ENCODE assay signal across 8 mouse cellular contexts in the genomic region with DNA sequence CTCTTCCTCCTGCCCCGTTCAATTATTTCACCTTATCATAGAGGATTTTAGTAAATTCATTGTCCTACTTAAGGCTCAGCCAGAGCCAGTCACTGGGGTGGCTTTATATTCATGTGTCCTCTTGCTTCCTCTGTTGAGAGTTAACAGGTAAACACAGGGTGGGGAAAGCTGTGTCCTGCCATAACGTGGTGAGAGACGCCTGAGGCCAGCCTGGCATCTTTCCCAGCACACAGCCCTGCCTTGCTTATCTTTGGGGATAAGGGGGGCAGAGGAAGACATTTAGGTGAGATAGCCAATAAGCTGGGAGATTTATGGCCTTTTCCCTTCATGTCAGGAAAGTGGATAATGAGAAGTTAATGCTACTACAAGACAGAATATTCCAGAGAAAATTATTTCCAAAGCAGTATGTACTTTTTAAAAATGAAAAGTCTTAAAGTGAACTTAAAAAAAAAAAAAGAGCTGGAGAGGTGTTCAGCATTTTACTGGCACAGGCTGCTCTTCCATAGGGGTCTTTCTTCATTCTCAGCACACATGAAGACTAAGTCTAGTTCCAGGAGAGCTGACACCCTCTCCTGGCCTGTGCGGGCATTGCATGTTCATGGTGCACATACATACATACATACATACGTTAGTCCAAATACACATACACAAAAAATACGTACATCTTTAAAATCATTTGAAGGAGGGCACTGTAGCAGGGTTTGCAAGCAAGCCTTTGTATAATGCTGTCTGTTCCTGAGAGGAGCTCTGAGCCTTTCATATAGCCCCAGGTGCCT.
A peak's percentile ranks its signal among the peaks of the same experiment; 100 is the strongest.
DNase-seq lines count a peak whose midpoint lies in the region; ATAC-seq and TF ChIP-seq lines count a peak whose summit lies in the region.

No protein-coding gene starts in this region.

- H3K27ac ChIP-seq in heart, adult 2 months = peak overlapping the region; percentile 76
- H3K27ac ChIP-seq in liver, embryonic 11.5 days (ENCODE audit: low read depth, low read length) = peak overlapping the region; percentile 74

- ATAC-seq in liver, embryonic 11.5 days (replicated peaks; ENCODE audit: low FRiP score) = no peak

- H3K9ac ChIP-seq in heart, adult 2 months (ENCODE audit: low read depth, low read length) = peak overlapping the region; percentile 45; the same call in 1 of the 2 replicates
- no peak overlapping the region for H3K9ac ChIP-seq in liver, embryonic 11.5 days (ENCODE audit: low read depth, low read length)

- TF ChIP-seq CTCF in heart, adult 2 months (IDR thresholded peaks at IDR 0.05) = peak; percentile 56
- TF ChIP-seq CTCF in E14TG2a.4 (conservative IDR thresholded peaks at IDR 0.05; ENCODE audit: low read length) = peak; percentile 54
- peak; percentile 19; the same call in 1 of the 2 replicates for TF ChIP-seq CTCF in brain, embryonic 14.5 days (IDR thresholded peaks at IDR 0.05; ENCODE audit: borderline replicate concordance, extremely low read depth, insufficient read depth, insufficient read length)

- 0 out of 2 replicates have a peak, but pooled peaks cover 4% of the 10 kb centered on the region for H3K9me3 ChIP-seq in E14TG2a.4 (ENCODE audit: low read length)
- H3K9me3 ChIP-seq in liver, embryonic 11.5 days (ENCODE audit: control insufficient read depth, low read length) = peaks cover 3% of the 10 kb centered on the region; the same call in 1 of the 2 replicates

- 0 out of 2 replicates have a peak, but pooled peaks have one; percentile 15 for TF ChIP-seq POLR2A in heart, adult 2 months (IDR thresholded peaks at IDR 0.05; ENCODE audit: insufficient read depth, low read depth, low read length)
- TF ChIP-seq POLR2A in brain, embryonic 14.5 days (IDR thresholded peaks at IDR 0.05; ENCODE audit: borderline replicate concordance, extremely low read depth, insufficient read depth, insufficient read length, poor library complexity, severe bottlenecking) = no peak

- WGBS in heart, adult 2 months = 51% methylated on average over 6 of the region's 6 CpGs
- 63% methylated on average over 6 of the region's 6 CpGs for WGBS in liver, embryonic 11.5 days

- peaks cover 37% of the 10 kb centered on the region for H3K36me3 ChIP-seq in heart, adult 2 months (ENCODE audit: control insufficient read depth, insufficient read depth, low read length)
- peaks cover 43% of the 10 kb centered on the region for H3K36me3 ChIP-seq in E14TG2a.4 (ENCODE audit: insufficient read depth, low read length)
- peaks cover 4% of the 10 kb centered on the region for H3K36me3 ChIP-seq in liver, embryonic 11.5 days (ENCODE audit: control insufficient read depth, insufficient read depth, low read length)

- peak overlapping the region; percentile 46 for H3K4me2 ChIP-seq in liver, embryonic 11.5 days

- H3K27me3 ChIP-seq in heart, adult 2 months (ENCODE audit: control insufficient read depth, insufficient read depth, low read length) = no peaks in the 10 kb centered on the region
- no peaks in the 10 kb centered on the region for H3K27me3 ChIP-seq in E14TG2a.4 (ENCODE audit: insufficient read depth, low read length)
- H3K27me3 ChIP-seq in liver, embryonic 11.5 days (replicated peaks; ENCODE audit: control insufficient read depth, insufficient read depth, low read length) = no peaks in the 10 kb centered on the region

- DNase-seq in heart, adult 2 months = peak in 1 of 2 experiments; percentile 60
- no peak for DNase-seq in heart, postnatal 25 days (ENCODE audit: low spot score)
- no peak for DNase-seq in brain, embryonic 14.5 days (ENCODE audit: low read depth)
- DNase-seq in liver, embryonic 11.5 days (ENCODE audit: low spot score) = no peak
- DNase-seq in Muller cell, postnatal 12 days (ENCODE audit: inconsistent ontology term) = no peak
- no peak for DNase-seq in testis, postnatal 10 days (ENCODE audit: low spot score)
- no peak for DNase-seq in spleen, adult 18-20 months

- peaks cover 35% of the 10 kb centered on the region for H3K4me1 ChIP-seq in heart, adult 2 months (ENCODE audit: control insufficient read depth, insufficient read depth, low read length)
- peaks cover 75% of the 10 kb centered on the region for H3K4me1 ChIP-seq in E14TG2a.4 (replicated peaks; ENCODE audit: low read depth, low read length)
- H3K4me1 ChIP-seq in liver, embryonic 11.5 days (replicated peaks; ENCODE audit: control insufficient read depth, insufficient read depth, low read length) = peaks cover 90% of the 10 kb centered on the region

- intact Hi-C loops in heart, adult 2 months (cut with DNase I) = loop anchor here (5.0 kb wide), 1 partner anchor 78 kb away; the partner anchor contains the start of gene Aff1
- intact Hi-C loops in heart, postnatal 25 days (cut with DNase I) = no loop called here

- no peak overlapping the region for H3K4me3 ChIP-seq in heart, adult 2 months
- no peak overlapping the region for H3K4me3 ChIP-seq in E14TG2a.4 (replicated peaks; ENCODE audit: low read length)
- H3K4me3 ChIP-seq in liver, embryonic 11.5 days (ENCODE audit: low read depth, low read length) = no peak overlapping the region

- no peak for TF ChIP-seq EP300 in heart, adult 2 months (IDR thresholded peaks at IDR 0.05; ENCODE audit: insufficient read depth, low read depth, low read length)

- H3K79me2 ChIP-seq in heart, adult 2 months (replicated peaks; ENCODE audit: control insufficient read depth, insufficient read depth, low read length) = peaks cover 20% of the 10 kb centered on the region
